Mouse (Mus musculus) thymus, adult 2 months (tissue): ENCODE data around the gene Qrfp.

ENCODE experiments used
- CTCF ChIP-seq: fragments of 200-500 bp; IDR thresholded peaks from 2 replicates; pipeline ENCODE4 v1.5.1; 2012; ENCODE audit warnings: mild to moderate bottlenecking, control low read depth, low read length, moderate library complexity, borderline replicate concordance; ENCODE audit not compliant: control insufficient read depth, poor library complexity, insufficient read depth; ENCODE audit errors: extremely low read depth
- POLR2A ChIP-seq: fragments of 200-500 bp; IDR thresholded peaks from 2 replicates; pipeline ENCODE4 v1.6.1; 2012; ENCODE audit warnings: mild to moderate bottlenecking, low read length, control low read depth, moderate library complexity; ENCODE audit not compliant: control insufficient read depth, poor library complexity, insufficient read depth; ENCODE audit errors: extremely low read depth

DNA sequence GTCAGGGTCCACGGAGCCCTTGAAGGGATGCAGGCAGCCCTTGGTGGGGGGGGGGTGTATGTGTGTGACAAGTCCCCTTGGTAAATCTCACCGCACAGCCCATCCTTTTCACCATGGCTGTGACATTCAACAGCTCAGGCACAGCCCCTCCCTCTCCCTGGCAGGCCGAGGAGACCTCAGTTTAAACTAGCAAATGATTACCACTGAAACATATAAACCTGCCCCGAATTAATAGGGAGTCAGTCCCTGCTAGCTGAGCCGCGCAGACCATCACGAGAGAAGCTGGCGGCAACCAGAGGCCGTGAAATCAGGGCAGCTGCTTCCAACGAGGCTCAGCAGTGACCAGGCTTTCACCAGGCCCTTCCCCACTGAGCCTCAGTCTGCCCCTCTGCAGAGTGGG, 25.7 kb upstream of the Qrfp start:
- TF ChIP-seq CTCF (no peak), POLR2A (no peak)
